Mouse (Mus musculus) forebrain, embryonic 14.5 days (tissue): ENCODE data around the gene Samhd1. TPM values are rescaled to one million over a fixed set of nuclear protein-coding genes. Genes with fewer than 3 reads are reported as not detected.
"Not testable (repeated sequence)": the region's sequence is repeated elsewhere in the genome, so short reads cannot be mapped to it uniquely, and the experiment has no call there.

Source experiments
- ATAC-seq: fragments of 200-750 bp; cut with Nextera tagmentation; 2 replicates; pipeline ENCODE4 v1.8.0; 2017; ENCODE audit warnings: mild to moderate bottlenecking, moderate library complexity
- DNase-seq: peaks from one replicate; pipeline ENCODE4 v3.0.0-alpha.2; 2015; ENCODE audit warnings: low spot score
- H3K27ac ChIP-seq: fragments of 300-500 bp; sonication (generic); 2 replicates; pipeline ENCODE4 v1.5.1; 2014; ENCODE audit warnings: low read depth, mild to moderate bottlenecking, control low read depth, low read length, moderate library complexity
- H3K27me3 ChIP-seq: fragments of 300-500 bp; sonication (generic); replicated peaks from 2 replicates; pipeline ENCODE4 v1.6.1; 2014; ENCODE audit warnings: low read length, control low read depth, mixed read lengths; ENCODE audit not compliant: control insufficient read depth, insufficient read depth
- H3K36me3 ChIP-seq: fragments of 300-500 bp; sonication (generic); 2 replicates; pipeline ENCODE4 v1.6.1; 2014; ENCODE audit warnings: low read length, control low read depth; ENCODE audit not compliant: control insufficient read depth, insufficient read depth
- H3K4me1 ChIP-seq: fragments of 300-500 bp; sonication (generic); 2 replicates; pipeline ENCODE4 v1.6.1; 2014; ENCODE audit warnings: antibody characterized with exemption, low read length, control low read depth; ENCODE audit not compliant: control insufficient read depth, insufficient read depth
- H3K4me2 ChIP-seq: fragments of 300-500 bp; sonication (generic); 2 replicates; pipeline ENCODE4 v1.6.1; 2014; ENCODE audit warnings: mild to moderate bottlenecking, control low read depth, low read length
- H3K4me3 ChIP-seq: fragments of 300-500 bp; sonication (generic); 2 replicates; pipeline ENCODE4 v1.5.1; 2014; ENCODE audit warnings: low read depth, low read length, control low read depth
- H3K9ac ChIP-seq: fragments of 300-500 bp; sonication (generic); 2 replicates; pipeline ENCODE4 v1.6.1; 2014; ENCODE audit warnings: mild to moderate bottlenecking, low read length, control low read depth, moderate library complexity
- H3K9me3 ChIP-seq: fragments of 300-500 bp; sonication (generic); replicated peaks from 2 replicates; pipeline ENCODE4 v1.6.1; 2016; ENCODE audit warnings: low read length, control low read depth, mixed read lengths; ENCODE audit not compliant: control insufficient read depth
- WGBS: fragments of 180-500 bp; shearing (Covaris S2); extraction: QIAGEN DNeasy Blood & Tissue Kit; methylation state at CpG from one replicate; pipeline ENCODE4 v1.1.7; 2014; 5-methylcytosine and 5-hydroxymethylcytosine counted together
- polyA plus RNA-seq: library from polyadenylated mRNA; unstranded; fragments of >200 nt; fragmentation: Nextera tagmentation; extraction: Ambion mirVana; gene quantifications from 2 replicates; pipeline ENCODE4 v1.2.1, GENCODE M21; 2014

Gene Samhd1
- polyA plus RNA-seq, 1 experiment from 2014 or later, result 13.6 TPM

DNA sequence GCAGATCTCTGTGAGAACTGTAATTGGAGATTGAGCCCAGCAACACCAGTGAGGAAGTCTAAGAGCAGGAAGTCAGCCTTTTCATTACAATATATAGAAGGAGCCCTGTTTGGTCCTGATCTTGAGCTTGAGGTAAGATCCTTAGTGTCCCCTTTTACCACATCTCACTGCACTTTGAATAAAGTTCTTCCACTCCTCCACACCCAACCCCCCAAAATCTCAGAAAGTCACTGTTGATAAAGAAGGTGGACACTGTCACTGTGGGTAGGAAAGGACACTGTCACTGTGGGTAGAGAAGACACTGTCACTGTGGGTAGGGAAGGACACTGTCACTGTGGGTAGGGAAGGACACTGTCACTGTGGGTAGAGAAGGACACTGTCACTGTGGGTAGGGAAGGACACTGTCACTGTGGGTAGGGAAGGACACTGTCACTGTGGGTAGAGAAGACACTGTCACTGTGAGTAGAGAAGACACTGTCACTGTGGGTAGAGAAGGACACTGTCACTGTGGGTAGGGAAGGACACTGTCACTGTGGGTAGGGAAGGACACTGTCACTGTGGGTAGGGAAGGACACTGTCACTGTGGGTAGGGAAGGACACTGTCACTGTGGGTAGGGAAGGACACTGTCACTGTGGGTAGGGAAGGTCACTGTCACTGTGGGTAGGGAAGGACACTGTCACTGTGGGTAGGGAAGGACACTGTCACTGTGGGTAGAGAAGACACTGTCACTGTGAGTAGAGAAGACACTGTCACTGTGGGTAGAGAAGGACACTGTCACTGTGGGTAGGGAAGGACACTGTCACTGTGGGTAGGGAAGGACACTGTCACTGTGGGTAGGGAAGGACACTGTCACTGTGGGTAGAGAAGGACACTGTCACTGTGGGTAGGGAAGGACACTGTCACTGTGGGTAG is 30.5 kb upstream of the Samhd1 start:
- H3K4me1 ChIP-seq, H3K27me3 ChIP-seq, ATAC-seq, H3K4me3 ChIP-seq, H3K9me3 ChIP-seq, H3K27ac ChIP-seq, H3K9ac ChIP-seq, H3K4me2 ChIP-seq, DNase-seq: not testable (repeated sequence)
- peaks cover 67% of the 10 kb centered on the region for H3K36me3 ChIP-seq

DNA sequence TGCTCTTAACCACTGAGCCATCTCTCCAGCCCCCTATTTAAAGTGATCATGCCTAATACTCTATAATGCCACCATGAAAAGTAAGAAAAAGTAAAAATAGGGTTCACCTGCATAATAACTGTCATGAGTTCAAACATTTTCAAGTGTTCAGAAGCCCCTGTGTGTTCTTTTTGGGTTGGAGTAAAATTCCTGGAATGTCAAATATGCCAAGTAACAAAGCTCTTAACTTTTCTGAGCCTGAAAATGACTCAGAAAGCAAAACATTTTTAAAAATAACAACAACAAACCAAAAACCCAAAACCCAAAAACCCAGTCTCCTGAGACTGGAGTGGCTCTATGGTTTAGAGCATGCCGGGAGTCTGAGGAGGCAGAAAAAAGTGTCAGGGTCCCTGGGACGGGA is 29.0 kb upstream of the Samhd1 start:
- Histone ChIP-seq H3K27ac (no peak overlapping the region), H3K9me3 (no peaks in the 10 kb centered on the region), H3K4me3 (no peak overlapping the region), H3K27me3 (no peaks in the 10 kb centered on the region), H3K4me2 (no peak overlapping the region), H3K4me1 (no peaks in the 10 kb centered on the region), H3K36me3 (peaks cover 70% of the 10 kb centered on the region), H3K9ac (no peak overlapping the region)
- no peak for ATAC-seq
- no peak for DNase-seq
- WGBS, result 91% methylated on average over 2 of the region's 2 CpGs

DNA sequence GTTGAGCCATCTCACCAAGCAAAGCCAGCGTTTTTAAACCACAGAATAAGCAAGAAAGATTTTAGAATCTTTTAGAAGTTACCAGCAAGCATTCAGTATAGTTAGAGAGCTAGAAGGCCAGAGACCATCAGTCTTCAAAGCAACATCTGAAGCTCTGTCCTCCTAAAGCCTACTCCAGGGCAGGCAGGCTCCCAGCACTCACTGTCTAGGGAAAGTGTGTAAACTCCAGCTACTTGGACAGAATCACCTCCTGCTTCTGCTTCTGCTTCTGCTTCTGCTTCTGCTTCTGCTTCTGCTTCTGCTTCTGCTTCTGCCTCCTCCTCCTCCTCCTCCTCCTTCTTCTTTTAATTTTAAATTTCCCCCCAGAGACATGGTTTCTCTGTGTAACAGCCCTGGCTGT is 21.0 kb upstream of the Samhd1 start:
- ATAC-seq (no peak), DNase-seq (no peak)
- WGBS, result 88% methylated on average over 1 of the region's 1 CpGs
- Histone ChIP-seq H3K4me2 (no peak overlapping the region), H3K27ac (no peak overlapping the region), H3K27me3 (no peaks in the 10 kb centered on the region), H3K4me1 (no peaks in the 10 kb centered on the region), H3K9ac (no peak overlapping the region), H3K36me3 (peaks cover 69% of the 10 kb centered on the region), H3K4me3 (no peak overlapping the region), H3K9me3 (no peaks in the 10 kb centered on the region)

DNA sequence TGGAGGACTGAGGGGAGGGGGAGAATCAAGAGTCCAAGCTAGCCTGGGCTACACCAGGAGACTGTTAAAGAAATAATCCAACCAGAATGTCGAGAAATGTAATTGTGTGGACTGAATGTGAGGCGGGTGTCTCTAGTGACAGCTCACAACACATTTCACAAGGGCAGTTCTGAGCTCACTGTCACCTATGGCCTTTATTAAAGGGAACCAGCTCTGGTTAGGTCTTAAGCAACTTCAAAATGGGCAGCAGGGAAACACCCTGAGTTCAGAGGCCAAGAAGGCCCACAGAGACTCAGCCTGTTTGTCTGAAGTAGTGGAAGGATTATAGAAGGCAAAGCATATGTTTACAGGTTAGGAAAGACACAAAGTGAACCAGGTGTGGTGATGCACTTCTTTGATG is 18.2 kb upstream of the Samhd1 start:
- Histone ChIP-seq H3K9me3 (no peaks in the 10 kb centered on the region), H3K4me3 (no peak overlapping the region), H3K36me3 (peaks cover 72% of the 10 kb centered on the region), H3K27me3 (no peaks in the 10 kb centered on the region), H3K4me2 (no peak overlapping the region), H3K4me1 (no peaks in the 10 kb centered on the region), H3K27ac (no peak overlapping the region), H3K9ac (no peak overlapping the region)
- ATAC-seq (no peak), DNase-seq (no peak)
- WGBS, result 85% methylated on average over 2 of the region's 2 CpGs

DNA sequence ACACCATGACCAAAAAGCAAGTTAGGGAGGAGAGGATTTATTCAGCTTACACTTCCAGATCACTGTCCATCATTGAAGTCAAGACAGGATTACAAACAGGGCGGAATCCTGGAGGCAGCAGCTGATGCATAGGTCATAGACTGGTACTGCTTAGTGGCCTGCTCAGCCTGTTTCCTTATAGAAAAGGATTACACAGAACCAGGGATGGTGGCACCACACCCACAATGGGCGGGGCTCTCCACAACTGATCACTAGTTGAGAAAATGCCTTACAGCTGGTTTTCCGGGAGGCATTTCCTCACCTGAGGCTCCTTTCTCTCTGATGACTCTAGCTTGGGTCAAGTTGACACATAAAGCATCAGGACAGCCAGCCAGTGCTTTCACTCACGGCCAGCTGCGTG is 13.4 kb upstream of the Samhd1 start:
- no peak overlapping the region for H3K9ac ChIP-seq
- no peak overlapping the region for H3K4me2 ChIP-seq
- no peak for DNase-seq
- H3K4me1 ChIP-seq, result no peaks in the 10 kb centered on the region
- H3K4me3 ChIP-seq, result no peak overlapping the region
- H3K27me3 ChIP-seq, result no peaks in the 10 kb centered on the region
- H3K36me3 ChIP-seq, result peaks cover 76% of the 10 kb centered on the region
- 93% methylated on average over 5 of the region's 5 CpGs for WGBS
- H3K27ac ChIP-seq, result no peak overlapping the region
- H3K9me3 ChIP-seq, result no peaks in the 10 kb centered on the region
- ATAC-seq, result no peak

DNA sequence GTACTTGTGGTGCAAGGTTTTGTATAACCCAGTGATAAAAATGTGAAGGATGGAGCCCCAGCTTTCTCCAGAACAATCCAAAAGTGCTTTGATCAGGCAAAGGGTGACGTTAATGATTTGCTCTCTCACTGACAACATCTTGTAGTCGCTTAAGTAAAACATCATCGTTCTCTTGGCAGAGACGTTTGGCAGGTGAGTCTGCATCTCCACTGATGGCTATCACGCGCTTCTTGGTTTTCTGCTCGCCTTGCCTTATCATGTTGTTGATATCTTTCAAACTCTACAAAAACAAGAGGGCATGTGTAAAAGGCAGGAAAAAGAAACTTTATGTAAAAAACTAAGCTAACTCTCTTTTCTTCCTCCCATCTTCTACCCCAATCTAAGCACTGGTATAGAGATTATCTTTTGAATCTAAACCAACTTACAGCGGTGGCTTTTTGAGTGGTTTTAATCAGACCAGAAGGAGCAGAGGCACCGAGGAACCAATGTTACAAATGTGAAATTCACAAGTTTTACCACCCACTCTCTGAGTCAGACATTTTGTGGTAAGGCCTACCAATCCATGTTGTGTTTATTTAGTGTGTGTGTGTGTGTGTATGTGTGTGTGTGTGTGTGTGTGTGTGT is 12.4 kb upstream of the Samhd1 start:
- H3K36me3 ChIP-seq, result peaks cover 71% of the 10 kb centered on the region
- H3K27me3 ChIP-seq, result no peaks in the 10 kb centered on the region
- H3K4me2 ChIP-seq, result no peak overlapping the region
- DNase-seq (no peak), ATAC-seq (no peak)
- H3K4me3 ChIP-seq, result no peak overlapping the region
- H3K9ac ChIP-seq, result no peak overlapping the region
- no peak overlapping the region for H3K27ac ChIP-seq
- 95% methylated on average over 9 of the region's 9 CpGs for WGBS
- H3K4me1 ChIP-seq, result no peaks in the 10 kb centered on the region
- no peaks in the 10 kb centered on the region for H3K9me3 ChIP-seq

DNA sequence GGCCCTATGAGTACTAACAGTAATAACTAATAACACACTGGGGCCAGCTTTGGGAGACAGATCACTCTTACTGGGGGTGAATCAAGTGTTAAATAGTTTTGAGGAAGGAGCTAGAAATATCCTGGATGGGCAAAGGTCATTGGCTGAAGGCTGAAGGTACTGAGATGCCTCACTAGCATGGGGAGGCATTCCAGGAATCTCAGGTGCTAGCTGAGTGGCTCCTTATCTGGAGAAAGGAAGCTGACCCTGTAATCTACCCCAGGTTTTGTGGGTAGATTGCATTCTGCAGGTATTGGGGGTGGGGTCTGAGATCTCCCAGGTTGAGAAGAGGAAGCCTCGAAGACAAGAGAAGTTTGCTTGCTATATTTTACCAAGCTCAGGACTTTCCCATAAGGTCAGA is 10.1 kb upstream of the Samhd1 start:
- no peak overlapping the region for H3K4me3 ChIP-seq
- H3K27me3 ChIP-seq, result no peaks in the 10 kb centered on the region
- no peaks in the 10 kb centered on the region; the same call in 1 of the 2 replicates for H3K9me3 ChIP-seq
- ATAC-seq (no peak), DNase-seq (no peak)
- WGBS, result 97% methylated on average over 1 of the region's 1 CpGs
- H3K4me1 ChIP-seq, result no peaks in the 10 kb centered on the region
- no peak overlapping the region for H3K9ac ChIP-seq
- H3K36me3 ChIP-seq, result peaks cover 47% of the 10 kb centered on the region
- H3K27ac ChIP-seq, result no peak overlapping the region
- H3K4me2 ChIP-seq, result no peak overlapping the region

DNA sequence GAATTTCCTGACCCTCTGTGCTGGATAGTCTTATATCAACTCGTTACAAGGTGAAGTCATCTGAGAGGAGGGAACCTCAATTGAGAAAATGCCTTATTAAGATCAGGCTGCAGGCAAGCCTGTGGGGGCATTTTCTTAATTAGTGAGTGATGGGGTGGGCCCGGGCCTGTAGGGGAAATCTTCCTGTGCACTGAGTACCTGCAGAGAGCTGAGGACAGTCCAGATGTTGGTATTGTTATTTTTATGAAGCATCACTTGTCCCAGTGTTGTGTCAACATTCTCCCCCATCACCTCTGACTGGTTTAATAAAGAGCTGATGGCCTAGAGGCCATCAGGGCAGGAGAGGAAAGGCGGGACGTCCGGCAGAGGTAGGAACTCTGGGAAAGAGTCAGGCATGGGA is 9.1 kb upstream of the Samhd1 start:
- ATAC-seq, result no peak
- H3K27me3 ChIP-seq, result no peaks in the 10 kb centered on the region
- WGBS, result 68% methylated on average over 5 of the region's 5 CpGs

DNA sequence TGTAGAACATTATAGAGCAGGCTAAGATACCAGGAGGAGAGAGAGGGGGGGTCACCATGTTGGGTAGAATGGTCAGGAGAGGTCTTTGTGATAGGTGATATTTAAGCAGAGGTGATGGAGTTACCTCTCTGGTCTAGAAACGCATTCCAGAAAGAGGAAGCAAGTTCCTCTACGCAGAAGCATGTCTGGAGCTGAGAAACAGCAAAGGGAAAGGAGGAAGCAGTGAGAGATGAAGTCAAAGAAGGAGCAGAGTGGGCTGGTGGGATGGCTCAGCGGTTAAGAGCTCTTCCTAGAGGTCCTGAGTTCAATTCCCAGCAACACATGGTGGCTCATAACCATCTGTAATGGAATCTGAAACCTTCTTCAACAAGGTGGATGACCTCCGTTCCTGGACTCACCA is 6.9 kb upstream of the Samhd1 start:
- ATAC-seq (no peak), DNase-seq (no peak)
- no peak overlapping the region for H3K27ac ChIP-seq
- H3K27me3 ChIP-seq, result no peaks in the 10 kb centered on the region
- no peak overlapping the region for H3K4me3 ChIP-seq
- no peaks in the 10 kb centered on the region for H3K4me1 ChIP-seq
- H3K36me3 ChIP-seq, result peaks cover 19% of the 10 kb centered on the region; the same call in 1 of the 2 replicates
- WGBS, result 90% methylated on average over 4 of the region's 4 CpGs
- H3K9ac ChIP-seq, result no peak overlapping the region
- no peaks in the 10 kb centered on the region; the same call in 1 of the 2 replicates for H3K9me3 ChIP-seq
- no peak overlapping the region for H3K4me2 ChIP-seq

More for the DNA sequence above, 9.1 kb upstream of the Samhd1 start:
- Histone ChIP-seq H3K9ac (no peak overlapping the region), H3K4me2 (no peak overlapping the region), H3K36me3 (peaks cover 37% of the 10 kb centered on the region), H3K27ac (no peak overlapping the region), H3K4me3 (no peak overlapping the region), H3K9me3 (no peaks in the 10 kb centered on the region; the same call in 1 of the 2 replicates), H3K4me1 (no peaks in the 10 kb centered on the region)
- DNase-seq, result no peak
